Mouse (Mus musculus): ENCODE measurements around the gene Nmrk2.

GRCm38 (mm10) chr10:81244146-81244545 is 42.3 kb upstream of the Nmrk2 start:
- TF ChIP-seq CTCF (IDR thresholded peaks at IDR 0.05; ENCODE audit: control insufficient read depth, insufficient read depth, insufficient read length), result no peak
- TF ChIP-seq MAX (IDR thresholded peaks at IDR 0.05), result no peak
- TF ChIP-seq USF1 (IDR thresholded peaks at IDR 0.05; ENCODE audit: low read depth), result no peak

Data from C2C12 (cell line).